Mouse (Mus musculus) intestine, embryonic 15.5 days (tissue): ENCODE results near the gene Cryba1. TPM values are rescaled to one million over a fixed set of nuclear protein-coding genes. Genes with fewer than 3 reads are reported as not detected.

ENCODE experiments used
- ATAC-seq: fragments of 200-750 bp; cut with Nextera tagmentation; 2 replicates; pipeline ENCODE4 v1.8.0; 2017; ENCODE audit warnings: moderate TSS enrichment, moderate library complexity
- H3K27ac ChIP-seq: fragments of 300-500 bp; sonication (generic); 2 replicates; pipeline ENCODE4 v1.5.1; 2015; ENCODE audit warnings: mild to moderate bottlenecking, inconsistent platforms
- H3K27me3 ChIP-seq: fragments of 300-500 bp; sonication (generic); replicated peaks from 2 replicates; pipeline ENCODE4 v1.6.1; 2015; ENCODE audit warnings: inconsistent platforms
- H3K36me3 ChIP-seq: fragments of 300-500 bp; sonication (generic); 2 replicates; pipeline ENCODE4 v1.6.1; 2015; ENCODE audit warnings: inconsistent platforms
- H3K4me1 ChIP-seq: fragments of 300-500 bp; sonication (generic); replicated peaks from 2 replicates; pipeline ENCODE4 v1.6.1; 2015; ENCODE audit warnings: inconsistent platforms
- H3K4me2 ChIP-seq: fragments of 300-500 bp; sonication (generic); replicated peaks from 2 replicates; pipeline ENCODE4 v1.6.1; 2015; ENCODE audit warnings: mild to moderate bottlenecking, inconsistent platforms
- H3K4me3 ChIP-seq: fragments of 300-500 bp; sonication (generic); replicated peaks from 2 replicates; pipeline ENCODE4 v1.5.1; 2015; ENCODE audit warnings: inconsistent platforms
- H3K9ac ChIP-seq: fragments of 300-500 bp; sonication (generic); 2 replicates; pipeline ENCODE4 v1.6.1; 2015; ENCODE audit warnings: inconsistent platforms
- H3K9me3 ChIP-seq: fragments of 300-500 bp; sonication (generic); 2 replicates; pipeline ENCODE4 v1.6.1; 2016; ENCODE audit warnings: inconsistent platforms
- WGBS: fragments of 180-500 bp; shearing (Covaris S2); methylation state at CpG from one replicate; pipeline ENCODE4 v1.1.7; 2015; 5-methylcytosine and 5-hydroxymethylcytosine counted together
- polyA plus RNA-seq: library from polyadenylated mRNA; unstranded; fragments of >200 nt; fragmentation: Nextera tagmentation; extraction: Ambion mirVana; gene quantifications from 2 replicates; pipeline ENCODE4 v1.2.1, GENCODE M21; 2015

Gene Cryba1
- polyA plus RNA-seq, 1 experiment from 2014 or later: not detected

GRCm38 (mm10) chr11:77705920-77706319, 19.2 kb downstream of the Cryba1 start:
- Histone ChIP-seq H3K9me3 (no peaks in the 10 kb centered on the region), H3K4me2 (no peak overlapping the region), H3K4me1 (no peaks in the 10 kb centered on the region), H3K9ac (no peak overlapping the region), H3K36me3 (peaks cover 7% of the 10 kb centered on the region; the same call in 1 of the 2 replicates), H3K4me3 (no peak overlapping the region), H3K27me3 (no peaks in the 10 kb centered on the region), H3K27ac (no peak overlapping the region)
- no peak for ATAC-seq
- 92% methylated on average over 3 of the region's 3 CpGs for WGBS

DNA sequence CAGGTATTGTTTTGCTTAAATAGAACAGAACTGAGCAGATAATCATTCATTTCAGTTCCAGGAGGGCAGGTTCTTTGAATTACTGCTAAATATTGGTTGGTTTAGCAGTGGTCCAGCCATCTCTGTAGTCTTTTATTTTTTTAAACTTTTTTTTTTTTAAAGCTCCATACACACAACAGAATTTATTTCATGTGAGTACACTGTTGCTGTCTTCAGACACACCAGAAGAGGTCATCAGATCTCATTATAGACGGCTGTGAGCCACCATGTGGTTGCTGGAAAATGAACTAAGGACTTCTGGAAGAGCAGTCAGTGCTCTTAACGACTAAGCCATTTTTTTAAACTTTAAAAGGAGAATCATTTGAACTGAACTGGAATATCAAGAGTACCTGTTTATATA, 27.9 kb downstream of the Cryba1 start:
- no peak overlapping the region for H3K4me2 ChIP-seq
- no peak for ATAC-seq
- H3K9ac ChIP-seq: no peak overlapping the region
- peaks cover 19% of the 10 kb centered on the region for H3K36me3 ChIP-seq
- no peaks in the 10 kb centered on the region for H3K4me1 ChIP-seq
- no peak overlapping the region for H3K4me3 ChIP-seq
- no peaks in the 10 kb centered on the region for H3K9me3 ChIP-seq
- WGBS: 59% methylated on average over 2 of the region's 2 CpGs
- no peak overlapping the region for H3K27ac ChIP-seq
- H3K27me3 ChIP-seq: no peaks in the 10 kb centered on the region

DNA sequence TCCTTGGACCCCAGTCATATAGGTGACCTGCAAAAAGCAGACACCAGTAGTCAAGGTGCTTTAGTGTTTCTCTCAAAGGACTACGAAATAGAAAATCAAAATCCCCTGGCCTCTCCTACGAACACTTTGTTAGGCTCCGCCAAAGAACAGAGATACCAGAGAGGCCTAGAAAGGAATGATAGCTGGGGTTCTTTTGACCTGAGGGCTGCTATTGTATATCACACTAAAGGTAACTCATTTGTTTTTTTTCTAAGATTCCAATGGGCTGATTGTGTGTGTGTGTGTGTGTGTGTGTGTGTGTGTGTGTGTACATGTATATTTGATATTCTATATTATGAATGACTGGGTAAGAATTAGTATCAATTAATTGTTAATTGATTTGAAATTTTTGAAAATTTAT, 32.1 kb downstream of the Cryba1 start:
- H3K36me3 ChIP-seq: peaks cover 28% of the 10 kb centered on the region
- H3K9me3 ChIP-seq: no peaks in the 10 kb centered on the region
- H3K4me2 ChIP-seq: no peak overlapping the region
- no peak overlapping the region for H3K4me3 ChIP-seq
- WGBS: 97% methylated on average over 3 of the region's 3 CpGs
- ATAC-seq: no peak
- no peak overlapping the region for H3K27ac ChIP-seq
- H3K27me3 ChIP-seq: no peaks in the 10 kb centered on the region
- H3K9ac ChIP-seq: no peak overlapping the region
- 0 out of 2 replicates have a peak, but pooled peaks cover 8% of the 10 kb centered on the region for H3K4me1 ChIP-seq

DNA sequence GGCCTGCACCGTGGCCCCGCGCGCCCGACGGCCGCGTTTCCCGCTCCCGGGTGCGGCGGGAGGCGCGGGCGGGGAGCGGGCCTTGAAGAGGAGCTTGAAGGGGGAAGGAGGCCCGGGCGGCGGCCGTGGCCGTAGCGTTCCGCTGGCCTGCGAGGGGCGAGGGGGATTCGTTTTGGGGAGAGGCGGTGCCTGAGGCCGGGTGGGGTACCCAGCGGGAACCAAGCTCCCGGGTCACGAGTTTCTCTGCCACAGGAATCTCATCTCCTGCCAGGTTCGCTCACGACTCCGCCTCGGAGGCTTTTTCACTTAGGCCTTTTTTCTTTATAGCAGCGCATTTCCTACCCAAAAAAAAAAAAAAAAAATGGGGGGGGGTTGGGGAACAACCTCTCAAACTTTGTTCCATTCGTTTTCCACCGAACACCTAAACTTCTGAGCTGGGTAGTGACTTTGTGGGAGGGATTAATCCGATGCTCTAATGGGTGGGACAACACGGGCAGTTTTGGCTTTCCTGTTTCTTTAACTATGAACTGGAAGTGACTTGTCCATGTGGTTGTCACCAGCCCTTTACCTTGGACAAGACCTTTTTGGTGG, 37.4 kb downstream of the Cryba1 start:
- no peak for ATAC-seq

DNA sequence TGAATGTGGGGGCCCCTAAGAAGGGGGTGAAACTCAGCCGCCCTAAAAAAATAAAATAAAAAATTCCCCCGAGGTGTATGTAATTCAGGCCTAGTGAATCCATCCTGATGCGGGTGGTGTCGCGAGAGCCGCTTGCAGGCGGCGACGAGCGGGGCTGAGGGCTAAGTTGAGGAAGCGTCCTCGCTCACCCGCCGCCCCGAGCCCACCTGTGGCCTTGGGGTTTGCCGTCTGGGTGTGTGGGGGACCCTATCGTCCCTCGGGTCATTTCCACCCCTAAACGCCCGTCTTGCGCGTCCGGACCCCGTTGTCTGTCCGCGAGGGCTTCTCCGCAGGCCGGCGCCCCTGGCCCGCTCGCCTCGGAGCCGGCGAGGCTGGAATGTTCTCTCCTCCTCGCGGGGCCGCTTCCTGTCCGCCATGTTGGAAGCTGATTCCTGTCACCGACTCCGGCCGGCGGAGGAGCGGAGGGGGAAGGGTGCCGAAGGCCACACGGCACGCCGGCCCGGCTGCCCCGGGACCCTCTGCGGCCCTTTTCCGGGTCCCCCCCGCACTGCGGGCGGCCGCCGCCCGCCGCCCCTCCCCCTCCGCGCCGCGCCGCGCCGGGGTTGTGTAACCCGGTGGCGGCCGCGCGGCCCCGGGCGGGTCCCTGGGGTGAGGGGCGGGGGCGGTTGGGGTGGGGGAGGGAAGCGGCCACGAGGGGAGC, 38.1 kb downstream of the Cryba1 start:
- H3K4me2 ChIP-seq: peak overlapping the region; percentile 62
- peak overlapping the region; percentile 99 for H3K27ac ChIP-seq
- H3K27me3 ChIP-seq: no peaks in the 10 kb centered on the region
- peak overlapping the region; percentile 99 for H3K4me3 ChIP-seq
- 0 out of 2 replicates have a peak, but pooled peaks cover 6% of the 10 kb centered on the region for H3K4me1 ChIP-seq
- H3K9ac ChIP-seq: peak overlapping the region; percentile 99
- H3K9me3 ChIP-seq: no peaks in the 10 kb centered on the region
- H3K36me3 ChIP-seq: peaks cover 6% of the 10 kb centered on the region; the same call in 1 of the 2 replicates
- ATAC-seq: peak; percentile 63
- WGBS: under 1% methylated on average over 52 of the region's 76 CpGs

More for the DNA sequence above, 37.4 kb downstream of the Cryba1 start:
- no peaks in the 10 kb centered on the region for H3K27me3 ChIP-seq
- peak overlapping the region; percentile 99 for H3K9ac ChIP-seq
- H3K4me1 ChIP-seq: 0 out of 2 replicates have a peak, but pooled peaks cover 8% of the 10 kb centered on the region
- H3K27ac ChIP-seq: peak overlapping the region; percentile 99
- H3K4me3 ChIP-seq: peak overlapping the region; percentile 99
- peak overlapping the region; percentile 62 for H3K4me2 ChIP-seq
- H3K9me3 ChIP-seq: no peaks in the 10 kb centered on the region
- WGBS: under 1% methylated on average over 24 of the region's 40 CpGs
- H3K36me3 ChIP-seq: peaks cover 12% of the 10 kb centered on the region; the same call in 1 of the 2 replicates

GRCm38 (mm10) chr11:77686346-77686840, 38.7 kb downstream of the Cryba1 start:
- 1% methylated on average over 28 of the region's 30 CpGs for WGBS

DNA sequence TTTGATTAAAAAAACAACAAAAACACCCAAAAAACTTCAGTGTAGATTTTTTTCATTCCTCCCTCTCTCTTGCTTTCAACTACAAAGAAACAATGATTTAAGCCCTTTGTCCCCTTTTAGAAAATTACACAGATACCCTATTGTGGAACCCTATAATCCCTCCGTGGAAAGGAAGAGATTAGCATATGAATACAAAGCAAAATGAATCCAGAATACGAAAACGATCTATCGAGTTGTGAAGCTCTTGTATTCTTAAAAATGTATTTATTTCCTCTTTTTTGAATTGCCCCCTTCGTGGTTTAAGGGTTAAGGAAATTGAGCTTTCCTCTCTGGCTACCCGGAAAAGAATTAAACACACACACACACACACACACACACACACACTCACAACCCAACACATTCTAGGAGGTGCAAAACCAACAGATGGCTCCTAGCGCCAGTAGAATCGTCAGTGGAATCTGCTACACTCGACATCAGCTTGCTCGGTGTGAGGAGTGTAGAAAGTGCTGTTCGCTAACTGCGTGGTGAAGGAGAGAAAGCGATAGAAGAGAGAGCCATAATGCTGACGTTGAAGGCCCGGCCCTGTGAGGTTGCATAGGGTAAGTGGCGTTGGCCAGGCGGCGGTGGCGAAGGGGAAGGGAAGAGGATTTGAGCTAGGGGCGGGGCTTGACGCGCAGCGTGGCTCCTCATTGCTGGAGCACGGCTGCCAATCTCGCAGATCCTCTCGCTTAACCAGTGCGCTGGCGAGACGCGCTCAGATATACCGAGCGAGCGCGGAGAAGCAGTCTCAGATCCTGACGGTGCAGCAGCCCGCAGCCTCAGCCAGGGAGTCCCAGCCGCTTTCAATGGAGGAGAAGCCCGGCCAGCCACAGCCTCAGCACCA, 39.5 kb downstream of the Cryba1 start, which contains the start of gene Nufip2:
TSS of gene Nufip2 (plus strand) at position 773 of the 883 bp plus-strand sequence.
- H3K4me1 ChIP-seq: 0 out of 2 replicates have a peak, but pooled peaks cover 5% of the 10 kb centered on the region
- H3K36me3 ChIP-seq: no peaks in the 10 kb centered on the region
- ATAC-seq: peak; percentile 98
- no peaks in the 10 kb centered on the region for H3K27me3 ChIP-seq
- under 1% methylated on average over 37 of the region's 38 CpGs for WGBS
- H3K9me3 ChIP-seq: no peaks in the 10 kb centered on the region
- H3K9ac ChIP-seq: peak within 1 kb of the TSS; percentile 99
- H3K4me3 ChIP-seq: peak within 1 kb of the TSS; percentile 99
- peak within 1 kb of the TSS; percentile 99 for H3K27ac ChIP-seq
- H3K4me2 ChIP-seq: peak within 1 kb of the TSS; percentile 62

More at GRCm38 (mm10) chr11:77686346-77686840, 38.7 kb downstream of the Cryba1 start:
- no peaks in the 10 kb centered on the region for H3K27me3 ChIP-seq
- H3K27ac ChIP-seq: peak overlapping the region; percentile 99
- H3K9ac ChIP-seq: peak overlapping the region; percentile 99
- H3K36me3 ChIP-seq: no peaks in the 10 kb centered on the region
- peak overlapping the region; percentile 99 for H3K4me3 ChIP-seq
- 0 out of 2 replicates have a peak, but pooled peaks cover 5% of the 10 kb centered on the region for H3K4me1 ChIP-seq
- H3K4me2 ChIP-seq: peak overlapping the region; percentile 62
- peak; percentile 62 for ATAC-seq
- H3K9me3 ChIP-seq: no peaks in the 10 kb centered on the region

DNA sequence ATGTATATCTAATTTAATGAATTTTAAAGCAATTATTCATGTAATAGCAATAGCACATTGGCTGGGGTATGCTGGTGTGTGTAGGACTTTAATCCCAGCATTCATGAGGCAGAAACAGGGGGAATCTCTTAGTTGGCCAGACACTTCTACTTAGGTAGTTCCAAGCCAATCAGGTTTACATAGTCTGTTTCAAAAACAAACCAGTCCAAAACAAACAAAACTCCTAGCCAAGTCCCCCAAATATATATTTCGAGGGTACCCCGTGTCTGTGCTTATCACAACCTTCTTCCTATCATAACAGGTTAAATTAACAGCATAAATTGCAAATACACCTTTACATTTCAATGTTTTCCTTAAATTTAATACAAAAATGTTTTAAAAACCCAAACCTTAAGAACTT, 40.2 kb downstream of the Cryba1 start:
- Histone ChIP-seq H3K9me3 (no peaks in the 10 kb centered on the region), H3K9ac (no peak overlapping the region), H3K27me3 (no peaks in the 10 kb centered on the region), H3K4me1 (0 out of 2 replicates have a peak, but pooled peaks cover 5% of the 10 kb centered on the region), H3K4me3 (no peak overlapping the region), H3K36me3 (no peaks in the 10 kb centered on the region), H3K27ac (no peak overlapping the region), H3K4me2 (no peak overlapping the region)
- no peak for ATAC-seq
- WGBS: 63% methylated on average over 2 of the region's 2 CpGs

GRCm38 (mm10) chr11:77680018-77680417, 45.1 kb downstream of the Cryba1 start:
- Histone ChIP-seq H3K27me3 (no peaks in the 10 kb centered on the region), H3K9me3 (no peaks in the 10 kb centered on the region), H3K9ac (no peak overlapping the region), H3K27ac (no peak overlapping the region), H3K36me3 (no peaks in the 10 kb centered on the region), H3K4me3 (no peak overlapping the region), H3K4me1 (no peaks in the 10 kb centered on the region), H3K4me2 (no peak overlapping the region)
- ATAC-seq: no peak
- WGBS: 30% methylated on average over 2 of the region's 2 CpGs

DNA sequence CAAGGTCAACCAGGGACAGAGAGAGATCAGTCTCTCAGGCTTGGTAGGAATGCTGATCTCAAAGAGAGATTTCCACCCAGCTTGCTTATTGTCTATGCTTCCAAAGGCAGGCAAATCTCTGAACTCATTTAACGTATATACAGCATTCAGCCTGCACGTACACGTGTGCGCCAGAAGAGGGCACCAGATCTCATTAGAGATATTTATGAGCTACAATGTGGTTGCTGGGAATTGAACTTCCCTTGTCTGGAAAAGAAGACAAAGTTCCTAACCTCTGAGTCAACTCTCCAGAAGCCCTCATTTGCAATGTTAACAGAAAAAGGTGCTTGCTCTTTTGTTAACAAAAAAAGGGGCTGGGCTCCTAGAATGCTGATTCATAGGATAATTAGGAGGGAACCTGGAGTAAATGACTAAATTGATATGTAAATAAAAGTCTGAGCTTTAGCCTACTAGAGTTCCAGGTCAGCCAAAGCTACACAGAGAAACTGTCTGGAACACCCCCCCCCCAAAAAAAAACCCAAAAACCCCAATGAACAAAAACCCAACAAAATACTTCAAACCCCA, 51.6 kb downstream of the Cryba1 start:
- no peaks in the 10 kb centered on the region for H3K27me3 ChIP-seq
- WGBS: 60% methylated on average over 4 of the region's 4 CpGs
- H3K9ac ChIP-seq: no peak overlapping the region
- H3K27ac ChIP-seq: no peak overlapping the region
- ATAC-seq: no peak
- H3K4me3 ChIP-seq: no peak overlapping the region
- no peaks in the 10 kb centered on the region for H3K4me1 ChIP-seq
- H3K4me2 ChIP-seq: no peak overlapping the region
- no peaks in the 10 kb centered on the region for H3K36me3 ChIP-seq
- no peaks in the 10 kb centered on the region for H3K9me3 ChIP-seq

GRCm38 (mm10) chr11:77672746-77673145, 52.3 kb downstream of the Cryba1 start:
- Histone ChIP-seq H3K36me3 (no peaks in the 10 kb centered on the region), H3K9me3 (no peaks in the 10 kb centered on the region), H3K27ac (no peak overlapping the region), H3K4me3 (no peak overlapping the region), H3K9ac (no peak overlapping the region), H3K4me1 (no peaks in the 10 kb centered on the region), H3K27me3 (no peaks in the 10 kb centered on the region), H3K4me2 (no peak overlapping the region)
- 93% methylated on average over 2 of the region's 2 CpGs for WGBS
- ATAC-seq: no peak
